ENCODE assay signal across 19 mouse cellular contexts in the genomic region with DNA sequence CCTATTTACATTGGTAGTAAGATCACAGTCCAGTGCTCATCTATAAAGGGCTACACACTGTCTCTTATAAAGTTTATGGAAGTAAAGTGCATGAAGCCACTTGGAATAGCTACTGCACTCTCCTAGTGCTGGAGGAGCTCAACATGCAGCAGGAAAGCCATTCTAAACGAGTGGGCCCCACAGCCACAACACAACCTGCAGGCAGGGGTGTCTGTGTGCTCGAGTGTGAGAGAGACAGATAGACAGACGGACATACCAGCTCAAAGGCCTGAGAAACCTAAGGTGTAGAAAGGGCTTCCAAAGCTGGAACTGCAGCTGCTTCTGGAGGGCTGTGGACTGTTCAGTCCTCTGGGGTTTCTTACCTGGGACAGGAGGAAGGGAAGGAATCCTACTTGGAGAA.
"Had no signal": no experiment of that assay in that cellular context is flagged by ENCODE, and none has a peak within 500 bp of the region (broad histone marks: within the 10 kb centered on the region; RNA-seq: fewer than 3 reads in every experiment).

No protein-coding gene starts in this region.

- H3K9ac ChIP-seq: liver, embryonic 14.5 days; lung, embryonic 14.5 days; midbrain, embryonic 13.5 days; neural tube, embryonic 12.5 days had no signal

- ATAC-seq: midbrain, embryonic 13.5 days; midbrain, embryonic 16.5 days had no signal

- H3K4me2 ChIP-seq: lung, embryonic 14.5 days; midbrain, embryonic 11.5 days; midbrain, embryonic 13.5 days; neural tube, embryonic 12.5 days had no signal

- DNase-seq: lung, adult 18-20 months; lung, embryonic 14.5 days; lung, postnatal 14 days; lung, postnatal 36 days; retina, postnatal 1 day; right cerebral cortex, adult 18-20 months; right cerebral cortex, postnatal 25 days; right cerebral cortex, postnatal 4 days; spleen, adult 18-20 months; thymus, adult 18-20 months; thymus, postnatal 14 days; thymus, postnatal 36 days had no signal

- H3K4me1 ChIP-seq: midbrain, embryonic 13.5 days; neural tube, embryonic 12.5 days had no signal

- H3K9me3 ChIP-seq: megakaryocyte, embryonic 14.5 days; midbrain, embryonic 13.5 days; neural tube, embryonic 12.5 days had no signal

- H3K27ac ChIP-seq: liver, embryonic 14.5 days; macrophage; midbrain, embryonic 13.5 days; neural tube, embryonic 12.5 days had no signal

- H3K27me3 ChIP-seq: megakaryocyte, embryonic 14.5 days; midbrain, embryonic 13.5 days; neural tube, embryonic 12.5 days had no signal

- H3K4me3 ChIP-seq: megakaryocyte, embryonic 14.5 days; midbrain, embryonic 13.5 days; neural tube, embryonic 12.5 days had no signal
